Mouse (Mus musculus): ENCODE measurements around the gene Dusp22. TPM values are rescaled to one million over a fixed set of nuclear protein-coding genes. Genes with fewer than 3 reads are reported as not detected.

Dusp22 gene
- polyA plus RNA-seq, 1 experiment from 2014 or later, result 6.7 TPM

DNA sequence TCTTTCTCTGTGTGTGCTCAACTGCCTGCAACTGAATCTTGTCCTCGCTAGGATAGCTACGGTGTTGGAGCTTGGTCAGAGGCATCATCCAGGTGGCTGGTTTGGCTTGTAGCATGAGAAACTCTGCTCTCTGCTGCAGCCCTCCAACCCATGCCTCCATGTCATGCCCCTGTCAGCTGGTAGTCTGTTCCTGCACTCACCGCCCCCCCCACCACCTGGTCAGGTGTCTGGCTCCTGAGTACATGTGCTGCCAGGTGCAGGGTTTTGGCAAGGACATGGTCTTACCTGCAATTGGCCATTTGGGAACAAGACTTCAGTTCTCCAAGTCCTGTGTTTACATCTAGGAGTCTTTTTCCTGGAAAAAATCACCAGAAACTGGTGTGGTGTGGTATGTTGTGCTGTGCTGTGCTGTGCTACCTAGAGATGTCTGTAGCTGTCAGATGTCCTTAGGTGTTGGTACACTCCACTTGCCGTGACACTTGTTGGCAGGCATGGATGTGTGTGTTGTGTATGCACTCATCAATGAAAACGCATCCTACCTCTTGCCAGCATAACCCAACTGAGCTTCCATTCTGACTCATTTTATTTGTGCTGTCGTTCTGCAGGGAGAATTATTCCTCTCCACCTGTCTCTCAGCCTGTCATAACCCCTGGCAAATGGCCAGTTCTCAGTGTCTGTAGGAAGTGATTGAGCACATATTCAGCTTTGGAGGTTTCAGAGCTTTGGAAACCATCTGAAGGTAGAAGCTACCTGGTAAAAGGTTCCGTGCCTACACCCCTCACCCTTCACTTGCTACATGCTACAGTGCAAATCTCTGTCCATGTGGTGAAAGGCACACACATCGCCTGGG lies 44.7 kb downstream of the Dusp22 start:
- H3K9ac ChIP-seq, result no peak overlapping the region
- no peaks in the 10 kb centered on the region for H3K4me1 ChIP-seq
- no peaks in the 10 kb centered on the region for H3K27me3 ChIP-seq (replicated peaks)
- no peak overlapping the region for H3K4me2 ChIP-seq
- no peak for ATAC-seq
- H3K36me3 ChIP-seq, result no peaks in the 10 kb centered on the region; the same call in 1 of the 2 replicates
- 66% methylated on average over 8 of the region's 8 CpGs for WGBS (ENCODE audit: insufficient replicate concordance)
- no peak overlapping the region for H3K27ac ChIP-seq
- H3K9me3 ChIP-seq (replicated peaks), result no peaks in the 10 kb centered on the region
- H3K4me3 ChIP-seq, result no peak overlapping the region

DNA sequence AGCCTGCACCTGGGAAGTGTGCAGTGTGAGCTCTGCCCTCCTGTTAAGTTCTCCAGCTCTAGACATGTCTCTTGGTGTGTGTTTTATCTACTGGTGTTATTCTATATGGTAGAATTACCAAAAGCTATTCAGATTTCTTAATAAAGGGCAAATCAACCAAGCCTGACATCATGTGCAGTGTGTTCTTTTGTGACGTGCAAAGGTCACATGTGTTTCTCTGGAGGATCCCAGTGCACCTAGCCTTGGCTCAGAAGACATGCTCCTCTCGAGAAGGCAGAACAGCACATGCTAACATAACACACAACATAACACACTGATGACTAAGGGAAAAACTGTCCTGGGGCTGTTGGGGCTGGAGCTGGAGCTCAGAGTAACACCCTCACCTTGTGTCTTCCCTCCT lies 51.3 kb downstream of the Dusp22 start:
- H3K9me3 ChIP-seq (replicated peaks), result no peaks in the 10 kb centered on the region
- WGBS (ENCODE audit: insufficient replicate concordance), result 54% methylated on average over 2 of the region's 2 CpGs
- no peak for ATAC-seq

DNA sequence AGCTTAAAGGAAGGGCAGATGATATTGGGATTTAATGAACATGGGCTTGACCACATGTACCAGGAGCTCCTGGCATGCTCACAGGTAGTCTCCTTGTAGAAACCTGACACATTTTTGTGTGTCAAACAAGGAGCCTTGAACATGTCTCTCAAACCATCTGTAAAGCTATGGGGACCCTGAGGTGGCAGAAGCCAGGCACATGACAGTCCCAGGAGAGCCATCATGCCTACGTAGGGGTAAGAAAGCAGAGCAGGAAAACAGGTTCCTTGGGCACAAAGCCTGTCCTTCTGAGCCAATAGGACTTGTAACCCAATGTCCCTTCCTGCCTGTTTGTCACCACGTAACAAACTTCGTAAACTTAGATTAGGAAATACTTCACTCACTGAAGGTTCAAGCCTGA lies 51.9 kb downstream of the Dusp22 start:
- H3K9ac ChIP-seq, result no peak overlapping the region
- no peaks in the 10 kb centered on the region for H3K27me3 ChIP-seq (replicated peaks)
- no peaks in the 10 kb centered on the region for H3K9me3 ChIP-seq (replicated peaks)
- H3K27ac ChIP-seq, result no peak overlapping the region
- H3K36me3 ChIP-seq, result no peaks in the 10 kb centered on the region; the same call in 1 of the 2 replicates
- H3K4me3 ChIP-seq, result no peak overlapping the region
- H3K4me2 ChIP-seq, result no peak overlapping the region
- WGBS (ENCODE audit: insufficient replicate concordance), result 73% methylated on average over 3 of the region's 3 CpGs
- no peaks in the 10 kb centered on the region for H3K4me1 ChIP-seq
- ATAC-seq, result no peak

More for the DNA sequence above, 51.3 kb downstream of the Dusp22 start:
- Histone ChIP-seq H3K4me1 (no peaks in the 10 kb centered on the region), H3K36me3 (no peaks in the 10 kb centered on the region; the same call in 1 of the 2 replicates), H3K9ac (no peak overlapping the region), H3K27me3 (replicated peaks) (no peaks in the 10 kb centered on the region), H3K4me3 (no peak overlapping the region), H3K27ac (no peak overlapping the region), H3K4me2 (no peak overlapping the region)

DNA sequence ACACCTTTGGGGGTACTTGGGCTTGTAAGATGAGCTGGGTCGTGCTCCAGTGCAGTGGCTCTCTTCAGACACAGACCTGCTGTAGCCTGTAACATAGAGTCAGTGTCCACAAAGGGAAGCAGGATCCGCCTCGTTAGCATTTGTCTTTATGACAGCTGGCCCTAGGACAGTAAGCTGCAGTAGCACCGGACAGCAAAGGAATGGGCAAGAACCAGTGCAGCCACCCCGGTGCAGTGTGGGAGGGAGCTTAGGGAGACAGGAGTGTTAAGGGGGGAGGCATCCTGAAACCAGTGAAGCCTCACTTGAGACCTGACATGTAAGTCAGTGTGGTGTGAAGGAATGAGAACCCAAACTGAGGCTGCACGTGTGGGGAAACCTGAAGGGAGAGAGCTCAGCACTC lies 52.5 kb downstream of the Dusp22 start:
- Histone ChIP-seq H3K27ac (no peak overlapping the region), H3K4me3 (no peak overlapping the region), H3K9me3 (replicated peaks) (no peaks in the 10 kb centered on the region), H3K4me1 (no peaks in the 10 kb centered on the region), H3K27me3 (replicated peaks) (no peaks in the 10 kb centered on the region), H3K4me2 (no peak overlapping the region), H3K36me3 (no peaks in the 10 kb centered on the region; the same call in 1 of the 2 replicates), H3K9ac (no peak overlapping the region)
- no peak for ATAC-seq
- WGBS (ENCODE audit: insufficient replicate concordance), result 74% methylated on average over 6 of the region's 6 CpGs

DNA sequence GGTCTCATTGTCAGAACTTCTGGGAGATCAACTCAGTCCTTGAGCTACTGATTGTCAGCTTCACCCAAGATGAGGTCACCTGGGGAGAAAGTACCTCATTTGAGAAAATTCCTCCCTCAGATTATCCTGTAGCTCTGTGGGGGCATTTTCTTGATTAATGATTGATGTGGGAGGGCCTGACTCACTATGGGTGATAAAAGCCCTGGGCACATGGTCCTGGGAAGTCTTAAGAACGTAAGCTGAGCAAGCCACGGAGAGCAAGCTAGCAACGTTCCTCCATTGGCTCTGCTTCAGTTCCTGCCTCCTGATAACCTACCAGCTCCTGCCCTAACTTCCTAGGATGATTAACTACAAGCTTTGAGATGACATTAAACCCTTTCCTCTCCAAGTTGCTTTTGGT lies 53.8 kb downstream of the Dusp22 start:
- Histone ChIP-seq H3K4me2 (no peak overlapping the region), H3K36me3 (no peaks in the 10 kb centered on the region; the same call in 1 of the 2 replicates), H3K4me3 (no peak overlapping the region), H3K4me1 (no peaks in the 10 kb centered on the region), H3K9me3 (replicated peaks) (no peaks in the 10 kb centered on the region), H3K27ac (no peak overlapping the region), H3K27me3 (replicated peaks) (no peaks in the 10 kb centered on the region), H3K9ac (no peak overlapping the region)
- no peak for ATAC-seq
- 42% methylated on average over 3 of the region's 3 CpGs for WGBS (ENCODE audit: insufficient replicate concordance)

DNA sequence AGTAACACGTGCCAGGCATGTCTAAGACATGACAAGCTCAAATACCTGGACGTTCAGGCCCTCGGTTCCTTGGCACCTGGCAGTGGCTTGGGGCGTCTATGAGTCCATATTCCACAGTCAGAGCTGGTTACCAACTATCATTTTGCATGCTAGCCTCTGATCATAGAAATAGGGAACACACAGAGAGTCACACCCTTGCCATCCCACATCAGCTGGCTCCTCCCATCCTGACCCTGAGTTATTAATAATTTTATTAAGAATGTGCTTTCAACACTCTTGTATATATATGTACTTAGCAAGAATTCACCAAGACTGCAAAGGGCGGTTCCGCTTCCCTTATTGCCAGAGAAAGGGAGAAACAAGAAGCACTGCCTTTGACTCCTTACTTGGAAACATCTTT lies 54.8 kb downstream of the Dusp22 start:
- 74% methylated on average over 6 of the region's 6 CpGs for WGBS (ENCODE audit: insufficient replicate concordance)
- H3K27me3 ChIP-seq (replicated peaks), result no peaks in the 10 kb centered on the region
- H3K4me1 ChIP-seq, result no peaks in the 10 kb centered on the region
- H3K36me3 ChIP-seq, result no peaks in the 10 kb centered on the region
- no peak overlapping the region for H3K27ac ChIP-seq
- H3K4me2 ChIP-seq, result no peak overlapping the region
- ATAC-seq, result no peak
- no peak overlapping the region for H3K9ac ChIP-seq
- H3K9me3 ChIP-seq (replicated peaks), result no peaks in the 10 kb centered on the region
- H3K4me3 ChIP-seq, result no peak overlapping the region

DNA sequence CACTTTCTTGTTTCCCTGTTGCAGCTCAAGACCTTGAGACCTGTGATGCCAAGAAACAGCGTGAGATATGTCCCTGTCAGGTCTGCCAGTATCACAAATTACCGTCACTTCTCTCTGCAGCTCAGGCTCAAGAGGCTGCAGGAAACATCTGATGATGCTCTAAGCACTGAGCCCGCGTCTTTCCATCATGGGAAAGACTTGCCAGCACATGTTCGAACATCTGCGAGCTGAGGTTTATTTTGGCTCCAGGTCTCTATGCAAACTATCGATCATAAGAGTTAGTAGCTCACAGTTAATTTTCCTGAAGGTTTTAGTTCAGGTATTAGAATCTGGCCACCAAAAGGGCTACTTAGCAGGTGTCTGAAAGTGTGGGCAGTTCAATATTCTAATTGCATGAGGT lies 55.3 kb downstream of the Dusp22 start:
- WGBS (ENCODE audit: insufficient replicate concordance), result 80% methylated on average over 7 of the region's 7 CpGs

DNA sequence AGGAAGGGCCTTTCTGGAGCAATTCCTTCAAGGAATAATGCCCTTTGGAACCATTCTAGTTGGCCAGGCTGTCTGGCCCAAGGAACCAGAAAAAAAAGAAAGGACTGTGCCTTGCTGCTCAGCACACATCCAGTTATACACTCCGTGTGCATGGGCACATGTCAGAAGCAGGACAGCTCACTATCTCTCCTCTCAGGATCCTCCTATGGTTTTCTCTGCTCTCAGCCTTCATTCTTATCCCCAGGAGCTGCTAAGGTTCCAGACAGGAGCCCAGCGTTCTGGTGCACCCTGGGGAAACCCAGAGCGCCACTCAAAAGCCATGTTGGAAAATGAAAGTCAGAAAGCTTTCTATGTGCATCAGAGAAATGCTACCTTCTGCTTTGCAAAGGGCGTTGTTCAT lies 55.8 kb downstream of the Dusp22 start:
- ATAC-seq, result no peak
- Histone ChIP-seq H3K4me1 (no peaks in the 10 kb centered on the region), H3K27ac (no peak overlapping the region), H3K36me3 (no peaks in the 10 kb centered on the region), H3K9me3 (replicated peaks) (no peaks in the 10 kb centered on the region), H3K27me3 (replicated peaks) (no peaks in the 10 kb centered on the region), H3K4me3 (no peak overlapping the region), H3K9ac (no peak overlapping the region), H3K4me2 (no peak overlapping the region)
- WGBS (ENCODE audit: insufficient replicate concordance), result 57% methylated on average over 4 of the region's 4 CpGs

More for the DNA sequence above, 55.3 kb downstream of the Dusp22 start:
- H3K9ac ChIP-seq, result no peak overlapping the region
- ATAC-seq, result no peak
- H3K4me2 ChIP-seq, result no peak overlapping the region
- no peak overlapping the region for H3K4me3 ChIP-seq
- no peaks in the 10 kb centered on the region for H3K36me3 ChIP-seq
- no peak overlapping the region for H3K27ac ChIP-seq
- no peaks in the 10 kb centered on the region for H3K9me3 ChIP-seq (replicated peaks)
- H3K27me3 ChIP-seq (replicated peaks), result no peaks in the 10 kb centered on the region
- H3K4me1 ChIP-seq, result no peaks in the 10 kb centered on the region

DNA sequence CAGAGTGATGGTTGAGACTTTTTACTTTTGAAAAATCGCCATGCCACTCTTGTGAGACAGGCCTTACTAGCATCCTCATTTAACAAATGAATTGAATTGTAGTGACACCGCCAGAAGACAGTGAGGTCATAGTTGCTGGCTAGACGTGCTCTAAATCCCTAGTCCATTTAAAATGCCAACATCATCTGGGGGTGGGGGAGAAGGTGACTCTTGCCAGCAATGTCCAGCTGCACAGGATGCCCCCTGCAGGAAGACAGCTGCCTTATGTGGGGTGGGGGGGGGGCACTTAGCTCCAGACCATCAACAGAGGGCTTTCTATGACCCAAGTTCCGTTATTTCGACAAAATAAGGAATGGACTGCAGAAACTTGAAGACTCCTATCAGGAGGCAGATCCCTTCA lies 56.8 kb downstream of the Dusp22 start:
- Histone ChIP-seq H3K4me2 (no peak overlapping the region), H3K9me3 (replicated peaks) (no peaks in the 10 kb centered on the region), H3K4me1 (no peaks in the 10 kb centered on the region), H3K27ac (no peak overlapping the region), H3K36me3 (no peaks in the 10 kb centered on the region), H3K27me3 (replicated peaks) (no peaks in the 10 kb centered on the region), H3K4me3 (no peak overlapping the region), H3K9ac (no peak overlapping the region)
- WGBS (ENCODE audit: insufficient replicate concordance), result 59% methylated on average over 5 of the region's 5 CpGs
- ATAC-seq, result no peak

DNA sequence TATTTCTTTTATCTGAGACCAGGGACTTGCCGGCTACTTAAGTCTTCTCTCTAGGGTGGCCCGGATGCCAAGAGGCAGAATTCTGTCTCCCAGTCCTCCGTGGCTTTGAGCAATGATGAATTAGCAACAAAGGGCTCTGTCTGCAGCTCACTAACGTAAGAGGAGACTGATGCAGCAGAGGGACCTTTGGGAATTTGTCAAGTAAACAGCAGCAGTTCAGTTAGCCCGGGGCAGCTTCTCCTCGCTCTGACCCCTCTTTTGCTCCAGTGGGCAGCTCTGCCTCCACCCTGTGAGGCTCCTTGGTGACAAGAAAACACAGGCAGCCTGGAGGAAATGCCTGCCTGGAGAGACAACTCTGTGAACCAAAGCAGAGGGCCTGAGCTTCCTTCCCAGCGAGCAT lies 62.8 kb downstream of the Dusp22 start:
- no peak overlapping the region for H3K4me3 ChIP-seq
- 39% methylated on average over 7 of the region's 7 CpGs for WGBS (ENCODE audit: insufficient replicate concordance)
- H3K27ac ChIP-seq, result no peak overlapping the region
- no peak for ATAC-seq
- H3K27me3 ChIP-seq (replicated peaks), result no peaks in the 10 kb centered on the region
- no peaks in the 10 kb centered on the region for H3K9me3 ChIP-seq (replicated peaks)
- no peaks in the 10 kb centered on the region for H3K4me1 ChIP-seq
- H3K36me3 ChIP-seq, result no peaks in the 10 kb centered on the region
- no peak overlapping the region for H3K4me2 ChIP-seq
- H3K9ac ChIP-seq, result no peak overlapping the region

DNA sequence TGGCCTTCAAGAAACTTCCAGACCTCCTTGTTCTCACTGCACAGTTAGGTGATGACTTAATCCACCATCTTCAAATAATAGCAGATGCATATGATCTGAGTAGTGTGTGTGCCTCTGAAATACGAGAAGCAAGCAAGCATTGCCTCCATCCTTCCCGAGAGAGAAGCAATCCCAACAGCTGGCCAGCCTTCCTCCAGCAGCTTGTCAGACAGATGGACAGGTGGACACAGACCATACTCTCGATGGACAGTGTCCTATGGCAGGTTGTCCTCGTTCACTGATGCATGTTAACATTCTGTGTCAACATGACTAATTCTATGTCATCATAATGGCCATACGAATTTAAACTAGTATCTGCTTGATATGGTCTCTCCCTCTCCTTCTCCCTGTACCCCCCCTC lies 63.5 kb downstream of the Dusp22 start:
- no peak overlapping the region for H3K27ac ChIP-seq
- no peak overlapping the region for H3K9ac ChIP-seq
- ATAC-seq, result no peak
- H3K36me3 ChIP-seq, result no peaks in the 10 kb centered on the region
- H3K4me2 ChIP-seq, result no peak overlapping the region
- H3K27me3 ChIP-seq (replicated peaks), result no peaks in the 10 kb centered on the region
- H3K4me1 ChIP-seq, result no peaks in the 10 kb centered on the region
- 39% methylated on average over 5 of the region's 5 CpGs for WGBS (ENCODE audit: insufficient replicate concordance)
- no peak overlapping the region for H3K4me3 ChIP-seq
- H3K9me3 ChIP-seq (replicated peaks), result no peaks in the 10 kb centered on the region

DNA sequence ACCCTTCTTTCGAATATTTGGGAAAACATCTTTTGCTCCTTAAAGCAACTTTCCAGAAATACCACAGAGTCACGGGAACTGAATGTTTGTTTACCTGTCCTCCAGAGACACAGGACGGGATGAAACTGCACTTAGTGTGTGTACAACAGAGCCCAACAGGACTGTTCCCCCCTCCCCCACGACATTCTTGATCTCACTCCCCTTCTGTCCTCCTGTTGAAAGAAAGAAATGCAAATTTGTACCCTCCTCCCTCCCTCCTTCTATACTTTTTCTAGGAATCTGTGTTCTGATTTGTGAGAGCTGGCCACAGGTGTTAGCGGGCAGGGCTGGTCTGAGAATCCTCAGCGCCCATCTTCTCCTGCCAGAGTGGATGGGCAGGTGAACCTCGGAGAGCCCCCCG lies 64.1 kb downstream of the Dusp22 start:
- Histone ChIP-seq H3K9ac (no peak overlapping the region), H3K27me3 (replicated peaks) (no peaks in the 10 kb centered on the region)
- 44% methylated on average over 8 of the region's 8 CpGs for WGBS (ENCODE audit: insufficient replicate concordance)

More for the DNA sequence above, 64.1 kb downstream of the Dusp22 start:
- H3K4me3 ChIP-seq, result no peak overlapping the region
- no peak overlapping the region for H3K27ac ChIP-seq
- H3K36me3 ChIP-seq, result no peaks in the 10 kb centered on the region
- H3K4me2 ChIP-seq, result no peak overlapping the region
- no peaks in the 10 kb centered on the region for H3K4me1 ChIP-seq
- H3K9me3 ChIP-seq (replicated peaks), result no peaks in the 10 kb centered on the region
- no peak for ATAC-seq
